Mouse (Mus musculus) limb, embryonic 15.5 days (tissue): ENCODE data around the gene Emid1. TPM values are rescaled to one million over a fixed set of nuclear protein-coding genes. Genes with fewer than 3 reads are reported as not detected.

Source experiments
- ATAC-seq: fragments of 200-750 bp; cut with Nextera tagmentation; 2 replicates; pipeline ENCODE4 v1.8.0; 2017; ENCODE audit warnings: low read depth, moderate TSS enrichment; ENCODE audit not compliant: insufficient number of reproducible peaks, low FRiP score, low TSS enrichment
- H3K27ac ChIP-seq: fragments of 300-500 bp; sonication (generic); 2 replicates; pipeline ENCODE4 v1.5.1; 2015; ENCODE audit warnings: moderate library complexity, mild to moderate bottlenecking, inconsistent platforms
- H3K27me3 ChIP-seq: fragments of 300-500 bp; sonication (generic); 2 replicates; pipeline ENCODE4 v1.6.1; 2015; ENCODE audit warnings: inconsistent platforms
- H3K36me3 ChIP-seq: fragments of 300-500 bp; sonication (generic); 2 replicates; pipeline ENCODE4 v1.6.1; 2015; ENCODE audit warnings: inconsistent platforms
- H3K4me1 ChIP-seq: fragments of 300-500 bp; sonication (generic); 2 replicates; pipeline ENCODE4 v1.6.1; 2015; ENCODE audit warnings: inconsistent platforms
- H3K4me2 ChIP-seq: fragments of 300-500 bp; sonication (generic); 2 replicates; pipeline ENCODE4 v1.6.1; 2015; ENCODE audit warnings: mild to moderate bottlenecking, inconsistent platforms
- H3K4me3 ChIP-seq: fragments of 300-500 bp; sonication (generic); 2 replicates; pipeline ENCODE4 v1.5.1; 2015; ENCODE audit warnings: mild to moderate bottlenecking, inconsistent platforms
- H3K9ac ChIP-seq: fragments of 300-500 bp; sonication (generic); 2 replicates; pipeline ENCODE4 v1.6.1; 2015; ENCODE audit warnings: inconsistent platforms
- H3K9me3 ChIP-seq: fragments of 300-500 bp; sonication (generic); 2 replicates; pipeline ENCODE4 v1.6.1; 2016; ENCODE audit warnings: inconsistent platforms
- WGBS: fragments of 180-500 bp; shearing (Covaris S2); methylation state at CpG from one replicate; pipeline ENCODE4 v1.1.7; 2015; 5-methylcytosine and 5-hydroxymethylcytosine counted together
- polyA plus RNA-seq: library from polyadenylated mRNA; unstranded; fragments of >200 nt; fragmentation: Nextera tagmentation; extraction: Ambion mirVana; gene quantifications from 2 replicates; pipeline ENCODE4 v1.2.1, GENCODE M21; 2015

The Emid1 gene
- polyA plus RNA-seq, 1 experiment from 2014 or later, result 39.1 TPM

DNA sequence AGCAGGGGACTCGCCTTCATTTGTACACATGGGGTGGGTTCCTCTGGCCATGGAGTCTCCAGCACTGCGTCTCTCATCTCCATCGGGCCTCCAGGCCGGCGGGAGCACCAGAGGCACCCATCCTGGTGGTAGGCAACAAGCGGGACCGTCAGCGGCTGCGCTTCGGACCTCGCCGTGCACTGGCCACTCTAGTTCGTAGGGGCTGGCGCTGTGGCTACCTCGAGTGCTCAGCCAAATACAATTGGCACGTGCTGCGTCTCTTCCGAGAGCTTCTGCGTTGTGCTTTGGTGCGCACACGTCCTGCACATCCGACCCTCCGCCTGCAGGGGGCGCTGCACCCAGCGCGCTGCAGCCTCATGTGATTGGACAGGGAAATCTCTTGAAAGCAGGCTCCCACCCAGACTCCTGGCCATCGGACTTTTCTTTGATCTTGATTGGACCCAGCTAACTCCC, 92.3 kb downstream of the Emid1 start:
- Histone ChIP-seq H3K4me3 (peak overlapping the region; percentile 51; the same call in 1 of the 2 replicates), H3K9me3 (no peaks in the 10 kb centered on the region), H3K27me3 (peaks cover 90% of the 10 kb centered on the region), H3K4me2 (no peak overlapping the region), H3K27ac (no peak overlapping the region), H3K36me3 (peaks cover 6% of the 10 kb centered on the region), H3K9ac (no peak overlapping the region), H3K4me1 (peaks cover 77% of the 10 kb centered on the region)
- WGBS, result 15% methylated on average over 27 of the region's 27 CpGs
- no peak for ATAC-seq

DNA sequence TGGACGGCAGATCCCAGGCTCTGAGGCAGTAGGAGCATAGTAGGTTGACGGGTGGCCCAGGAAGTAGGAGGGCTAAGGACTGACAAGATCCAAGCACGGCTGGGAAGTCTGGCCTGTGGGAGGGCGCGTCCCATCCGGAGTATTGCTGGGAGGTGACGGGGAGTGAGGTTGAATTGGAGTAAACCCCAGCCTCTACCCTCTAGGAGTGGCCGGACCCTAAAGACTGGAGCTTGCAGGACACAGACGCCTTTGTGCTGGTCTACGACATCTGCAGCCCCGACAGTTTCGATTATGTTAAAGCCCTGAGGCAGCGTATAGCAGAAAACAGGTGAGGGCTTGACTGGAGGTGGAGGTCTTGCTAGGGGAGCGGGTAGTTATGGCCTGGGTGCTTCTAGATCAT, 92.8 kb downstream of the Emid1 start:
- no peak overlapping the region for H3K9ac ChIP-seq
- no peak for ATAC-seq
- 13% methylated on average over 14 of the region's 14 CpGs for WGBS
- H3K9me3 ChIP-seq, result no peaks in the 10 kb centered on the region
- H3K27me3 ChIP-seq, result peaks cover 90% of the 10 kb centered on the region
- H3K27ac ChIP-seq, result no peak overlapping the region
- peak overlapping the region; percentile 51; the same call in 1 of the 2 replicates for H3K4me3 ChIP-seq
- H3K36me3 ChIP-seq, result peaks cover 6% of the 10 kb centered on the region
- H3K4me1 ChIP-seq, result peaks cover 72% of the 10 kb centered on the region
- 0 out of 2 replicates have a peak overlapping the region, but pooled peaks have one; percentile 24 for H3K4me2 ChIP-seq

DNA sequence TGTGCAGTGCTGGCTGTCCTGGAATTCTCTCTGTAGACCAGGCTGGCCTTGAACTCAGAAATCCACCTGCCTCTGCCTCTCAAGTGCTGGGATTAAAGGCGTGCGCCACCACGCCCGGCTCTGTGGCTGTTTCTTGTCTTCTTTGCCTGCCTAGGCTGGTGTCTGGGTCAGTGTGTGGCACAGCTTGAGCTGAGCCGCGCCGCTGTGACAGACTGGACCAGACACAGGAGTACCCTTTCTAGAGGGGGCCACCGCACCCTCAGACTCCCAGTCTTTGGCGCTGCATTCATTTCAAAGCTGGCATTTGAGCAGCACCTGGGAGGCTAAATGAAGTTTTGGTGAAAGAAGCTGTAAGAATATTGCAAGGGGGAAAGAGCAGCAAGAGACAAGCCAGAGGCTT, 93.3 kb downstream of the Emid1 start:
- no peak for ATAC-seq
- WGBS, result 31% methylated on average over 9 of the region's 9 CpGs

DNA sequence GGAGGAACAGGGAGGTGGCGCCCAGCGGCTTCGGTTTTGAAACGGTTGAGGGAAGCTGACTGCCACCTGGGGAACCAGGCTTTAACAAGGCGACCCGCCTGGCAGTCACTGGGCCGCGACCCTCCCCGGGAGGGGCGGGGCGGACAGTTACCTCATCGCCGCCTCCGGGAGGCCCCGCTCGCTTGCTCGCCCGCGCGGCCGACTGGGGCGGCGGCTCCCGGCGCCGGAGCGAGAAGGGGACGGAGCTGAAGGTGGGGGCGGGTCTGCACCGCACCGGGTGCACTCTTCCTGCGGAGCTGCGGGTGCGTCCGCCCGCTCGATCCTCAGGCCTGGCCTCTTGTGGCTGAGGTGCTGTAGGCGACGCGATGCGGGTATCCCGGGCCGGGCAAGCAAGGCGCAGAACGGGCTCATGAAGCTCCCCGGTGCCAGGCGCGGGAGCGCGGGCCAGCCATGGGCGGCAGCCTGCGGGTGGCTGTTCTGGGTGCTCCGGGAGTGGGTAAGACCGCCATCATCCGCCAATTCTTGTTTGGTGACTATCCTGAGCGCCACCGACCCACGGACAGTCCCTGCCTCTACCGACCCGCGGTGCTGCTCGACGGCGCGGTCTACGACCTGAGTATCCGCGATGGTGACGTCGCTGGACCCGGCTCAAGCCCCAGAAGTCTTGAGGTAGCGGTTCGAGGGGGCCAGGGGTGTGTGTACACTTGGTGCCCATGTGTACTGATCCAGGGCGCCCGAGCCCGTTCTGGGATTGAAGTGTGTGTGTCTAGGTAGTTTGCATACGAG, 94.0 kb downstream of the Emid1 start, which contains the start of gene Rasl10a:
Rasl10a (plus strand) TSS at position 273 of the 786 bp plus-strand sequence.
- WGBS, result 1% methylated on average over 77 of the region's 77 CpGs
- Histone ChIP-seq H3K27ac (no peak within 1 kb of the TSS), H3K27me3 (peaks cover 80% of the 10 kb centered on the region), H3K4me3 (peak within 1 kb of the TSS; percentile 51), H3K4me1 (peaks cover 60% of the 10 kb centered on the region), H3K36me3 (peaks cover 6% of the 10 kb centered on the region), H3K9ac (peak within 1 kb of the TSS; percentile 39), H3K4me2 (peak within 1 kb of the TSS; percentile 96), H3K9me3 (no peaks in the 10 kb centered on the region)
- no peak for ATAC-seq

More for the DNA sequence above, 93.3 kb downstream of the Emid1 start:
- Histone ChIP-seq H3K4me2 (0 out of 2 replicates have a peak overlapping the region, but pooled peaks have one; percentile 24), H3K9me3 (no peaks in the 10 kb centered on the region), H3K9ac (no peak overlapping the region), H3K36me3 (peaks cover 6% of the 10 kb centered on the region), H3K27ac (no peak overlapping the region), H3K4me1 (peaks cover 67% of the 10 kb centered on the region), H3K4me3 (peak overlapping the region; percentile 51), H3K27me3 (peaks cover 86% of the 10 kb centered on the region)

DNA sequence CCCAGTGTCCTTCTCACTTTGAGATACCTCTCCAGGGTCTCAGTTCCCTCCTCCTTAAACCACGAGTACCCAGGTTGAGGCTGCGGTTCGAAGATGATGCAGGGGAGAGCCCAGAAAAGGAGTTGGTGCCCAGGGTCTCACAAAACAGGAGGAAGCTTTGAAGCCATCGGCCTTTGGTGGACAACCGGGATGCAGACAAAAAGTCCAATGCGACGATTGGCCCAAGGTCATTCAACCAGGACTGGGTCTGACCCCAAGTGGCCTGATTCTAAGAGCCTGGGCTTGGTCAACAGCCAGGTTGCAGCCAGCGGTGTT, 94.6 kb downstream of the Emid1 start:
- peak overlapping the region; percentile 96 for H3K4me2 ChIP-seq
- peak overlapping the region; percentile 51 for H3K4me3 ChIP-seq
- peaks cover 75% of the 10 kb centered on the region for H3K27me3 ChIP-seq
- H3K9me3 ChIP-seq, result no peaks in the 10 kb centered on the region
- no peak overlapping the region for H3K27ac ChIP-seq
- H3K9ac ChIP-seq, result no peak overlapping the region; the same call in 1 of the 2 replicates
- H3K4me1 ChIP-seq, result peaks cover 54% of the 10 kb centered on the region
- WGBS, result 21% methylated on average over 8 of the region's 8 CpGs
- H3K36me3 ChIP-seq, result peaks cover 6% of the 10 kb centered on the region
- no peak for ATAC-seq

DNA sequence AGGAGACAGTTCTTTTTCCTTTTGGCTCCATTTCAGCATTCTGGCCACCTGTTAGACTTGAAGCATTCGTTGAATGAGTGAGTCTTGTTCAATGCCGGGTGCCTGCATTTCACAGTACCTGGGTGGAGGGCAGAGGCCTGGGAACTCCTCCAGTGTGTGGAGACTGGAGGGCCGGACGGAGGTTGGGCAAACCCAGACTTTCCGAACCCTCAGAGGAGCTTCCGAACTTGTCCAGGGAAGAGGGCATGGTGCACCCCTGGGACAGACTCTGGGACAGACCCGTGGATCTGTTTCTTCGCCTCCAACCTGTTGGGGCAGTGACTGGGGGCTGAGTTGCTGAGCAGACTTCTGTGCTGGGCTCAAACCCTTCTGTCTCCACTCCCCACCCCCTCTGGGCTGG, 95.0 kb downstream of the Emid1 start:
- ATAC-seq, result no peak
- peaks cover 71% of the 10 kb centered on the region for H3K27me3 ChIP-seq
- H3K36me3 ChIP-seq, result peaks cover 6% of the 10 kb centered on the region
- 55% methylated on average over 8 of the region's 8 CpGs for WGBS
- no peak overlapping the region for H3K4me2 ChIP-seq
- no peaks in the 10 kb centered on the region for H3K9me3 ChIP-seq
- H3K4me3 ChIP-seq, result no peak overlapping the region
- H3K4me1 ChIP-seq, result peaks cover 50% of the 10 kb centered on the region
- no peak overlapping the region for H3K9ac ChIP-seq
- no peak overlapping the region for H3K27ac ChIP-seq

Other genes with a start within 250 kb of the Emid1 start
- 0.23 and 0.25 TPM in 2 replicates for gene Nefh, start 204.2 kb downstream of the Emid1 start, polyA plus RNA-seq
- gene Ap1b1, start 165.4 kb downstream of the Emid1 start, polyA plus RNA-seq, result 55.2 and 56.5 TPM in 2 replicates
- 7.1 and 8.6 TPM in 2 replicates for gene Rasl10a, start 94.1 kb downstream of the Emid1 start, polyA plus RNA-seq
- gene Gas2l1, start 86.9 kb downstream of the Emid1 start, polyA plus RNA-seq, result 32.3 and 34.4 TPM in 2 replicates
- 23.1 and 26.1 TPM in 2 replicates for gene Rhbdd3, start 53.3 kb downstream of the Emid1 start, polyA plus RNA-seq
- 655 and 680 TPM in 2 replicates for gene Ewsr1, start 53.0 kb downstream of the Emid1 start, polyA plus RNA-seq
- 37.6 and 42.9 TPM in 2 replicates for gene Kremen1, start 109.3 kb upstream of the Emid1 start, polyA plus RNA-seq